Mouse (Mus musculus) E14TG2a.4 (cell line): ENCODE measurements around the gene Myh6.

ENCODE experiments used
- CTCF ChIP-seq: conservative IDR thresholded peaks from 2 replicates; pipeline ENCODE4 v1.5.1; 2014; ENCODE audit warnings: low read length
- NANOG ChIP-seq: IDR thresholded peaks from 2 replicates; pipeline ENCODE4 v1.6.1; 2014; ENCODE audit warnings: borderline replicate concordance, low read length, mixed read lengths
- POU5F1 ChIP-seq: IDR thresholded peaks from 2 replicates; pipeline ENCODE4 v1.6.1; 2014; ENCODE audit warnings: low read length, borderline replicate concordance

- TF ChIP-seq CTCF, result no peak
- no peak for TF ChIP-seq POU5F1
- no peak for TF ChIP-seq NANOG
These were observed 47.9 kb upstream of the Myh6 start for GRCm38 (mm10) chr14:55014591-55014990.
